Mouse (Mus musculus): Measurements from ENCODE around the gene Gm20075. TPM values are rescaled to one million over a fixed set of nuclear protein-coding genes. Genes with fewer than 3 reads are reported as not detected.

The Gm20075 gene
- polyA plus RNA-seq (2014; fragmentation: Illumina TruSeq; extraction: RNeasy Lipid Tissue Mini Kit (QIAGEN cat#74804); ENCODE audit: low read depth, low replicate concordance) = 24.7 TPM

GRCm38 (mm10) chr13:96081276-96081675 lies at the start of gene Gm20075:
TSS of gene Gm20075 (minus strand) at chr13:96081376.

GRCm38 (mm10) chr13:96081754-96082153 lies 578 bp upstream of the Gm20075 start, which contains the start of gene Gm17190:
TSS of gene Gm17190 (plus strand) at chr13:96082054.

Other genes starting within 250 kb of the Gm20075 start
- 190 TPM for gene Iqgap2, start 189.5 kb downstream of the Gm20075 start, polyA plus RNA-seq (2014; fragmentation: Illumina TruSeq; extraction: RNeasy Lipid Tissue Mini Kit (QIAGEN cat#74804); ENCODE audit: low read depth, low replicate concordance)
- not detected for gene Gm17190, start 678 bp upstream of the Gm20075 start, polyA plus RNA-seq (2014; fragmentation: Illumina TruSeq; extraction: RNeasy Lipid Tissue Mini Kit (QIAGEN cat#74804); ENCODE audit: low read depth, low replicate concordance)
- 1.8 TPM for gene Sv2c, start 51.2 kb upstream of the Gm20075 start, polyA plus RNA-seq (2014; fragmentation: Illumina TruSeq; extraction: RNeasy Lipid Tissue Mini Kit (QIAGEN cat#74804); ENCODE audit: low read depth, low replicate concordance)